ENCODE assay signal across 8 mouse cellular contexts in genomic region chr3:68576431-68576830, GRCm38 (mm10).
DNase-seq lines count a peak whose midpoint lies in the region; ATAC-seq and TF ChIP-seq lines count a peak whose summit lies in the region.

No protein-coding gene starts in this region.

- peak overlapping the region; percentile 23; the same call in 1 of the 2 replicates for H3K27ac ChIP-seq in stomach, embryonic 14.5 days (ENCODE audit: low read length)
- no peak overlapping the region for H3K27ac ChIP-seq in stomach, postnatal 0 days (replicated peaks)
- peak overlapping the region; percentile 62 for H3K27ac ChIP-seq in forebrain, embryonic 10.5 days
- H3K27ac ChIP-seq in intestine, embryonic 15.5 days: no peak overlapping the region
- H3K27ac ChIP-seq in limb, embryonic 14.5 days (replicated peaks; ENCODE audit: low read depth, low read length): no peak overlapping the region
- no peak overlapping the region; the same call in 1 of the 2 replicates for H3K27ac ChIP-seq in stomach, embryonic 16.5 days (ENCODE audit: low read length)

- TF ChIP-seq POLR2A in limb, embryonic 14.5 days (IDR thresholded peaks at IDR 0.05; ENCODE audit: borderline replicate concordance, extremely low read depth, insufficient read depth, insufficient read length): no peak

- TF ChIP-seq EP300 in stomach, postnatal 0 days (optimal IDR thresholded peaks at IDR 0.05): no peak

- TF ChIP-seq CTCF in stomach, postnatal 0 days (IDR thresholded peaks at IDR 0.05; ENCODE audit: low read depth): no peak

- H3K36me3 ChIP-seq in stomach, embryonic 14.5 days (ENCODE audit: control insufficient read depth, insufficient read depth, low read length): no peaks in the 10 kb centered on the region
- no peaks in the 10 kb centered on the region for H3K36me3 ChIP-seq in stomach, postnatal 0 days (ENCODE audit: control insufficient read depth, insufficient read depth, low read length)
- no peaks in the 10 kb centered on the region for H3K36me3 ChIP-seq in forebrain, embryonic 10.5 days (replicated peaks)
- no peaks in the 10 kb centered on the region for H3K36me3 ChIP-seq in intestine, embryonic 15.5 days
- H3K36me3 ChIP-seq in limb, embryonic 14.5 days (ENCODE audit: control insufficient read depth, insufficient read depth, low read length): no peaks in the 10 kb centered on the region
- H3K36me3 ChIP-seq in stomach, embryonic 16.5 days (ENCODE audit: control insufficient read depth, insufficient read depth, low read length): no peaks in the 10 kb centered on the region

- no peak overlapping the region for H3K4me3 ChIP-seq in stomach, embryonic 14.5 days (ENCODE audit: low read depth, low read length)
- no peak overlapping the region for H3K4me3 ChIP-seq in stomach, postnatal 0 days (ENCODE audit: low read depth, low read length)
- no peak overlapping the region for H3K4me3 ChIP-seq in forebrain, embryonic 10.5 days
- no peak overlapping the region for H3K4me3 ChIP-seq in intestine, embryonic 15.5 days (replicated peaks)
- no peak overlapping the region for H3K4me3 ChIP-seq in limb, embryonic 14.5 days (replicated peaks; ENCODE audit: low read length)
- no peak overlapping the region for H3K4me3 ChIP-seq in stomach, embryonic 16.5 days (replicated peaks; ENCODE audit: low read length)

- ATAC-seq in stomach, embryonic 14.5 days (ENCODE audit: insufficient number of reproducible peaks, insufficient read depth, low FRiP score, low read depth): peak; percentile 38; the same call in 1 of the 2 replicates
- no peak for ATAC-seq in stomach, postnatal 0 days (ENCODE audit: low FRiP score, low TSS enrichment)
- peak; percentile 60 for ATAC-seq in intestine, embryonic 15.5 days
- ATAC-seq in limb, embryonic 14.5 days (ENCODE audit: low FRiP score, low read depth): peak; percentile 15; the same call in 1 of the 2 replicates
- ATAC-seq in stomach, embryonic 16.5 days (ENCODE audit: insufficient read depth, low FRiP score): peak; percentile 69; the same call in 1 of the 2 replicates

- H3K4me2 ChIP-seq in stomach, embryonic 14.5 days (replicated peaks; ENCODE audit: low read depth, low read length): no peak overlapping the region
- no peak overlapping the region for H3K4me2 ChIP-seq in stomach, postnatal 0 days (replicated peaks; ENCODE audit: low read depth)
- H3K4me2 ChIP-seq in intestine, embryonic 15.5 days (replicated peaks): no peak overlapping the region; the same call in 1 of the 2 replicates
- 0 out of 2 replicates have a peak overlapping the region, but pooled peaks have one; percentile 5 for H3K4me2 ChIP-seq in limb, embryonic 14.5 days (replicated peaks; ENCODE audit: low read depth, low read length, severe bottlenecking)
- H3K4me2 ChIP-seq in stomach, embryonic 16.5 days (ENCODE audit: low read depth, low read length): no peak overlapping the region

- WGBS in stomach, embryonic 14.5 days: 16% methylated on average over 7 of the region's 7 CpGs
- 34% methylated on average over 7 of the region's 7 CpGs for WGBS in stomach, postnatal 0 days
- 23% methylated on average over 7 of the region's 7 CpGs for WGBS in forebrain, embryonic 10.5 days
- 22% methylated on average over 7 of the region's 7 CpGs for WGBS in intestine, embryonic 15.5 days
- WGBS in limb, embryonic 14.5 days: 13% methylated on average over 7 of the region's 7 CpGs
- 24% methylated on average over 7 of the region's 7 CpGs for WGBS in stomach, embryonic 16.5 days

- H3K9me3 ChIP-seq in stomach, embryonic 14.5 days (ENCODE audit: control insufficient read depth, low read depth, low read length): no peaks in the 10 kb centered on the region
- no peaks in the 10 kb centered on the region for H3K9me3 ChIP-seq in stomach, postnatal 0 days (ENCODE audit: control insufficient read depth, low read length)
- no peaks in the 10 kb centered on the region for H3K9me3 ChIP-seq in forebrain, embryonic 10.5 days
- no peaks in the 10 kb centered on the region for H3K9me3 ChIP-seq in intestine, embryonic 15.5 days
- no peaks in the 10 kb centered on the region for H3K9me3 ChIP-seq in limb, embryonic 14.5 days (ENCODE audit: control insufficient read depth, low read length)
- no peaks in the 10 kb centered on the region for H3K9me3 ChIP-seq in stomach, embryonic 16.5 days (replicated peaks; ENCODE audit: control insufficient read depth, low read length)

- no peak for DNase-seq in stomach, postnatal 0 days (ENCODE audit: low spot score)
- DNase-seq in forebrain, embryonic 10.5 days (ENCODE audit: extremely low spot score, low spot score): no peak
- no peak for DNase-seq in limb, embryonic 14.5 days (ENCODE audit: low spot score)
- DNase-seq in gastrocnemius, postnatal 4 days (ENCODE audit: low spot score in 2 of 2): no peak
- DNase-seq in gastrocnemius, postnatal 10 days: no peak

- H3K9ac ChIP-seq in stomach, embryonic 14.5 days (replicated peaks; ENCODE audit: low read depth, low read length): no peak overlapping the region
- H3K9ac ChIP-seq in stomach, postnatal 0 days (ENCODE audit: low read length): no peak overlapping the region
- H3K9ac ChIP-seq in intestine, embryonic 15.5 days: no peak overlapping the region
- H3K9ac ChIP-seq in limb, embryonic 14.5 days (ENCODE audit: low read depth, low read length, severe bottlenecking): peak overlapping the region; percentile 25; the same call in 1 of the 2 replicates
- H3K9ac ChIP-seq in stomach, embryonic 16.5 days (ENCODE audit: low read length): no peak overlapping the region

- peaks cover 28% of the 10 kb centered on the region for H3K4me1 ChIP-seq in stomach, embryonic 14.5 days (ENCODE audit: control insufficient read depth, insufficient read depth, low read length)
- H3K4me1 ChIP-seq in stomach, postnatal 0 days (replicated peaks; ENCODE audit: control insufficient read depth, insufficient read depth): 0 out of 2 replicates have a peak, but pooled peaks cover 3% of the 10 kb centered on the region
- peaks cover 69% of the 10 kb centered on the region for H3K4me1 ChIP-seq in forebrain, embryonic 10.5 days
- peaks cover 23% of the 10 kb centered on the region for H3K4me1 ChIP-seq in intestine, embryonic 15.5 days (replicated peaks)
- peaks cover 18% of the 10 kb centered on the region for H3K4me1 ChIP-seq in limb, embryonic 14.5 days (ENCODE audit: control insufficient read depth, insufficient read depth, low read length)
- H3K4me1 ChIP-seq in stomach, embryonic 16.5 days (ENCODE audit: control insufficient read depth, insufficient read depth, low read length): peaks cover 19% of the 10 kb centered on the region

- no peaks in the 10 kb centered on the region for H3K27me3 ChIP-seq in stomach, embryonic 14.5 days (ENCODE audit: control insufficient read depth, insufficient read depth, low read length)
- no peaks in the 10 kb centered on the region for H3K27me3 ChIP-seq in stomach, postnatal 0 days (ENCODE audit: control insufficient read depth, insufficient read depth, low read length)
- 0 out of 2 replicates have a peak, but pooled peaks cover 4% of the 10 kb centered on the region for H3K27me3 ChIP-seq in forebrain, embryonic 10.5 days (ENCODE audit: poor library complexity, severe bottlenecking)
- H3K27me3 ChIP-seq in intestine, embryonic 15.5 days (replicated peaks): no peaks in the 10 kb centered on the region
- no peaks in the 10 kb centered on the region for H3K27me3 ChIP-seq in limb, embryonic 14.5 days (ENCODE audit: control insufficient read depth, insufficient read depth, low read length)
- H3K27me3 ChIP-seq in stomach, embryonic 16.5 days (ENCODE audit: control insufficient read depth, insufficient read depth, low read length): no peaks in the 10 kb centered on the region

Comparison
In these comparisons a context has a peak if more than half of its experiments do, and no peak if none do; other contexts are left out.
1. H3K27ac ChIP-seq: peak in stomach, embryonic 14.5 days (single experiment) and forebrain, embryonic 10.5 days (single experiment); none in stomach, postnatal 0 days (single experiment), intestine, embryonic 15.5 days (single experiment), limb, embryonic 14.5 days (single experiment) and stomach, embryonic 16.5 days (single experiment).